Mouse (Mus musculus): Measurements from ENCODE around the gene Insig1. TPM values are rescaled to one million over a fixed set of nuclear protein-coding genes. Genes with fewer than 3 reads are reported as not detected.

The Insig1 gene
- 43.2 TPM for polyA plus RNA-seq (2015; fragmentation: Illumina TruSeq; extraction: RNeasy Lipid Tissue Mini Kit (QIAGEN cat#74804); ENCODE audit: insufficient read depth, low replicate concordance)

DNA sequence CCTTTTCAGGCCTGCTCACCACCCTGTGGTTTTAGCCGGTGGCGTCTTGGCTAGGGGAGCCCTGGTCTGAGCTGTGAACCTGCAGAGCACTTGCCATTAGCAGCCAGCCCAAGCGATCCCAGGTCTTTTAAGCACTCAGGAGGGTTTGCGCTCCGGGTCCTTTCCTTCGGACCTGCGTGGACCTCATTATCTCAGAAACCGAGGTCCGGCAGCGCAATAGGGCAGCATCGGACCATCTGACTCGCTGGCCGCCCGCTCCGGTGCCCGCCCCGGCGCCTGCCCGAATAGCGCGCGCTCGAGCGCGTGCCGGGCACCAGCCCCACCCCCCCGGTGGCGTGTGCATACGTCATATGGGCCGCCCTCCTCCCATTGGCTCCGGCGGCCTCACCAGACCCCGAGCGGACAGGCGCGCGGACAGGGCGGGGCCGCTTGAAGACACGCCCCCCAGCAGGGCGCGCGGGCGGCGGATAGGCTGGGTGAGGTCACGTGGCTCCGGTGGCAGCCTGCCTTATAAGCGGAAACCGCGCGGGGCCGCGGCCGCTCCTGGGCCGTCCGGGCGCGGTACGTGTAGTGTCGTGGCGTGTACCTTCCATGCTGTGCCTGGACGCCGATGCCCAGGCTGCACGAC is at the start of gene Insig1:
Gene Insig1 (plus strand): TSS at position 536 of the 628 bp plus-strand sequence.

Other genes starting within 250 kb of the Insig1 start
- not detected for gene Htr5a, start 229.2 kb upstream of the Insig1 start, polyA plus RNA-seq (2015; fragmentation: Illumina TruSeq; extraction: RNeasy Lipid Tissue Mini Kit (QIAGEN cat#74804); ENCODE audit: insufficient read depth, low replicate concordance)
- gene En2, start 94.3 kb downstream of the Insig1 start, polyA plus RNA-seq (2015; fragmentation: Illumina TruSeq; extraction: RNeasy Lipid Tissue Mini Kit (QIAGEN cat#74804); ENCODE audit: insufficient read depth, low replicate concordance): not detected
- gene Cnpy1, start 174.4 kb downstream of the Insig1 start, polyA plus RNA-seq (2015; fragmentation: Illumina TruSeq; extraction: RNeasy Lipid Tissue Mini Kit (QIAGEN cat#74804); ENCODE audit: insufficient read depth, low replicate concordance): 0.07 TPM
- gene Rbm33, start 245.8 kb downstream of the Insig1 start, polyA plus RNA-seq (2015; fragmentation: Illumina TruSeq; extraction: RNeasy Lipid Tissue Mini Kit (QIAGEN cat#74804); ENCODE audit: insufficient read depth, low replicate concordance): 91.7 TPM